Comparison of ENCODE assay signal across 22 mouse cellular contexts in genomic region chr14:57591830-57592229, GRCm38 (mm10). TPM values are rescaled to one million over a fixed set of nuclear protein-coding genes. Genes with fewer than 3 reads are reported as not detected.
DNase-seq lines count a peak whose midpoint lies in the region; ATAC-seq and TF ChIP-seq lines count a peak whose summit lies in the region.
"Had no signal": no experiment of that assay in that cellular context is flagged by ENCODE, and none has a peak within 500 bp of the region (broad histone marks: within the 10 kb centered on the region; RNA-seq: fewer than 3 reads in every experiment).

No protein-coding gene starts in this region.

- no peaks in the 10 kb centered on the region for H3K9me3 ChIP-seq in MEL (replicated peaks; ENCODE audit: insufficient read depth, low read length)
- no peaks in the 10 kb centered on the region for H3K9me3 ChIP-seq in hindbrain, embryonic 13.5 days
- H3K9me3 ChIP-seq: G1E had no signal

- H3K4me3 ChIP-seq in MEL (ENCODE audit: control insufficient read depth in 1 of 2, insufficient read depth in 1 of 2, low read depth in 2 of 2, low read length in 2 of 2), result no peak overlapping the region
- H3K4me3 ChIP-seq in hindbrain, embryonic 13.5 days, result no peak overlapping the region

- peaks cover 6 to 37% of the 10 kb centered on the region in 2 experiments for H3K36me3 ChIP-seq in MEL (ENCODE audit: control insufficient read depth in 1 of 2, insufficient read depth in 2 of 2, low read length in 2 of 2)
- peaks cover 75% of the 10 kb centered on the region for H3K36me3 ChIP-seq in hindbrain, embryonic 13.5 days

- no peak overlapping the region for H3K4me2 ChIP-seq in hindbrain, embryonic 13.5 days

- TF ChIP-seq RAD21 in MEL (IDR thresholded peaks at IDR 0.05; ENCODE audit: low read depth, low read length), result no peak

- no peaks in the 10 kb centered on the region for H3K27me3 ChIP-seq in MEL (ENCODE audit: control insufficient read depth in 1 of 2, insufficient read depth in 2 of 2, low read length in 2 of 2)
- no peaks in the 10 kb centered on the region for H3K27me3 ChIP-seq in hindbrain, embryonic 13.5 days
- H3K27me3 ChIP-seq: CH12.LX, Patski had no signal

- H3K4me1 ChIP-seq in MEL (ENCODE audit: control insufficient read depth in 1 of 2, insufficient read depth in 2 of 2, low read length in 2 of 2), result no peaks in the 10 kb centered on the region
- H3K4me1 ChIP-seq in hindbrain, embryonic 13.5 days (replicated peaks), result no peaks in the 10 kb centered on the region

- H3K27ac ChIP-seq in MEL (ENCODE audit: control insufficient read depth, low read depth, low read length), result no peak overlapping the region
- no peak overlapping the region for H3K27ac ChIP-seq in hindbrain, embryonic 13.5 days

- H3K79me2 ChIP-seq in MEL (ENCODE audit: control insufficient read depth, insufficient read depth, low read length, poor library complexity), result no peaks in the 10 kb centered on the region

- peak; percentile 86 for ATAC-seq in megakaryocyte progenitor cell, adult 5-6 weeks (replicated peaks; ENCODE audit: poor library complexity)
- ATAC-seq in megakaryocyte-erythroid progenitor cell, adult 5-6 weeks (replicated peaks; ENCODE audit: low FRiP score, low TSS enrichment, poor library complexity, severe bottlenecking), result peak; percentile 71
- ATAC-seq in hindbrain, embryonic 13.5 days (ENCODE audit: low FRiP score), result no peak
- ATAC-seq: activated CD4-positive, CD25-positive, alpha-beta regulatory T cell, adult 4 months; CD4-positive, CD25-positive, alpha-beta regulatory T cell, adult 4 months; Patski had no signal

- no peak for TF ChIP-seq POLR2A in MEL (IDR thresholded peaks at IDR 0.05; ENCODE audit: control insufficient read depth in 1 of 2, insufficient read depth in 1 of 2, low read depth in 1 of 2, low read length in 2 of 2, poor library complexity in 1 of 2)

- TF ChIP-seq EP300 in MEL (IDR thresholded peaks at IDR 0.05; ENCODE audit: low read depth in 1 of 2, low read length in 2 of 2), result 0 out of 4 replicates have a peak, but pooled peaks of 1 of the 2 experiments have one; percentile 6

- DNase-seq in MEL (ENCODE audit: low read depth, low spot score), result peak; percentile 47
- DNase-seq in adrenal gland, postnatal 36 days, result no peak
- no peak for DNase-seq in spleen, adult 18-20 months
- DNase-seq: adrenal gland, adult 2 months; adrenal gland, adult 8-10 months; adrenal gland, postnatal 10 days; adrenal gland, postnatal 14 days; adrenal gland, postnatal 25 days; B cell, adult 2 months; cerebellum, adult 11 months; cerebellum, adult 11-12 months; cerebellum, adult 18-20 months; cerebellum, adult 2 months; cerebellum, adult 8-10 months had no signal

- WGBS in hindbrain, embryonic 13.5 days, result 97% methylated on average over 3 of the region's 3 CpGs

- H3K9ac ChIP-seq in MEL (ENCODE audit: control insufficient read depth, low read depth, low read length, poor library complexity, severe bottlenecking), result no peak overlapping the region
- no peak overlapping the region for H3K9ac ChIP-seq in hindbrain, embryonic 13.5 days

- TF ChIP-seq CTCF in MEL (IDR thresholded peaks at IDR 0.05 in 2 of 3, conservative IDR thresholded peaks at IDR 0.05 in 1 of 3; ENCODE audit: control insufficient read depth in 1 of 3, insufficient read depth in 1 of 3, low read depth in 2 of 3, low read length in 3 of 3, poor library complexity in 1 of 3, severe bottlenecking in 1 of 3), result no peak

TF ChIP-seq in MEL, 35 proteins besides CTCF, POLR2A, EP300 and RAD21:
- no peak for TF ChIP-seq TBP (IDR thresholded peaks at IDR 0.05; ENCODE audit: low read depth, low read length)
- TF ChIP-seq POLR2AphosphoS2 (IDR thresholded peaks at IDR 0.05; ENCODE audit: low read length), result no peak
- no peak for TF ChIP-seq TAL1 (IDR thresholded peaks at IDR 0.05; ENCODE audit: low read length)
- 0 out of 2 replicates have a peak, but pooled peaks have one; percentile 10 for TF ChIP-seq TCF12 (IDR thresholded peaks at IDR 0.05; ENCODE audit: low read depth, low read length)

RNA-seq across cellular contexts. Expression of gene Eef1akmt1, which starts 20.4 kb away (rescaled TPM):
- 40.6 and 44.0 TPM in 2 replicates for total RNA-seq in MEL (2012; rRNA removed)
- polyA plus RNA-seq in MEL (2012; ENCODE audit: insufficient read depth in 1 of 2, insufficient read length in 2 of 2, low read depth in 1 of 2, low replicate concordance in 2 of 2, missing spikeins in 1 of 2), result 10 to 100 TPM in 1 of 2 experiments, not detected in 1; 51.0 TPM
- 43.6 and 49.5 TPM in 2 replicates for total RNA-seq in megakaryocyte progenitor cell, adult 5-6 weeks (2015)
- 14.0 and 24.2 TPM in 2 replicates for total RNA-seq in megakaryocyte progenitor cell, adult 5-6 weeks (2017)
- total RNA-seq in megakaryocyte-erythroid progenitor cell, adult 5-6 weeks (2014; fragmentation: Nextera tagmentation), result 42.2 and 46.4 TPM in 2 replicates
- total RNA-seq in megakaryocyte-erythroid progenitor cell, adult 5-6 weeks (2017), result 14.7 and 18.2 TPM in 2 replicates
- 10 to 100 TPM; 26.4 to 27.5 TPM for total RNA-seq in adrenal gland, postnatal 36 days (2021)
- 93.9 and 95.1 TPM in 2 replicates for polyA plus RNA-seq in hindbrain, embryonic 13.5 days (2015; fragmentation: Nextera tagmentation; extraction: Ambion mirVana)
